Mouse (Mus musculus) bone marrow, adult 2 months (tissue): ENCODE results near the gene Rab21.

Source experiments
- CTCF ChIP-seq: fragments of 200-500 bp; IDR thresholded peaks from 2 replicates; pipeline ENCODE4 v1.5.1; 2011; ENCODE audit warnings: low read length, control low read depth; ENCODE audit not compliant: control insufficient read depth, insufficient read depth
- POLR2A ChIP-seq: fragments of 200-500 bp; IDR thresholded peaks from 2 replicates; pipeline ENCODE4 v1.6.1; 2011; ENCODE audit warnings: low read depth, mild to moderate bottlenecking, control low read depth, low read length, borderline replicate concordance; ENCODE audit not compliant: control insufficient read depth

- TF ChIP-seq CTCF = no peak
- TF ChIP-seq POLR2A = no peak
These were observed 34.1 kb upstream of the Rab21 start for GRCm38 (mm10) chr10:115349509-115349908.
